Mouse (Mus musculus) intestine, postnatal 0 days (tissue): ENCODE measurements around the gene Foxb2. TPM values are rescaled to one million over a fixed set of nuclear protein-coding genes. Genes with fewer than 3 reads are reported as not detected.
"Not testable (repeated sequence)": the region's sequence is repeated elsewhere in the genome, so short reads cannot be mapped to it uniquely, and the experiment has no call there.

Source experiments
- ATAC-seq: fragments of 200-750 bp; cut with Nextera tagmentation; 2 replicates; pipeline ENCODE4 v1.8.0; 2017; ENCODE audit warnings: mild to moderate bottlenecking, moderate TSS enrichment, moderate library complexity
- H3K27ac ChIP-seq: fragments of 300-500 bp; sonication (generic); 2 replicates; pipeline ENCODE4 v1.5.1; 2014; ENCODE audit warnings: mild to moderate bottlenecking, low read depth, low read length, moderate library complexity
- H3K27me3 ChIP-seq: fragments of 300-500 bp; sonication (generic); replicated peaks from 2 replicates; pipeline ENCODE4 v1.6.1; 2014; ENCODE audit warnings: low read length, mixed read lengths; ENCODE audit not compliant: control insufficient read depth, insufficient read depth
- H3K36me3 ChIP-seq: fragments of 300-500 bp; sonication (generic); 2 replicates; pipeline ENCODE4 v1.6.1; 2014; ENCODE audit warnings: mild to moderate bottlenecking, moderate library complexity; ENCODE audit not compliant: control insufficient read depth, insufficient read depth
- H3K4me1 ChIP-seq: fragments of 300-500 bp; sonication (generic); replicated peaks from 2 replicates; pipeline ENCODE4 v1.6.1; 2014; ENCODE audit warnings: antibody characterized with exemption, low read length, mixed read lengths; ENCODE audit not compliant: control insufficient read depth, insufficient read depth
- H3K4me2 ChIP-seq: fragments of 300-500 bp; sonication (generic); replicated peaks from 2 replicates; pipeline ENCODE4 v1.6.1; 2014; ENCODE audit warnings: low read depth, mild to moderate bottlenecking, moderate library complexity
- H3K4me3 ChIP-seq: fragments of 300-500 bp; sonication (generic); 2 replicates; pipeline ENCODE4 v1.5.1; 2014; ENCODE audit warnings: low read depth, low read length
- H3K9ac ChIP-seq: fragments of 300-500 bp; sonication (generic); 2 replicates; pipeline ENCODE4 v1.6.1; 2014; ENCODE audit warnings: mild to moderate bottlenecking, low read depth, low read length
- H3K9me3 ChIP-seq: fragments of 300-500 bp; sonication (generic); 2 replicates; pipeline ENCODE4 v1.6.1; 2016; ENCODE audit warnings: mixed run types; ENCODE audit not compliant: control insufficient read depth
- CTCF ChIP-seq: sonication (generic); IDR thresholded peaks from 2 replicates; pipeline ENCODE4 v1.5.1; 2016; ENCODE audit warnings: low read depth, mild to moderate bottlenecking, control low read depth, antibody characterized with exemption, moderate library complexity
- WGBS: fragments of 180-500 bp; shearing (Covaris S2); extraction: QIAGEN DNeasy Blood & Tissue Kit; methylation state at CpG from one replicate; pipeline ENCODE4 v1.1.7; 2014; 5-methylcytosine and 5-hydroxymethylcytosine counted together
- polyA plus RNA-seq: library from polyadenylated mRNA; unstranded; fragments of >200 nt; fragmentation: Nextera tagmentation; extraction: Ambion mirVana; gene quantifications from 2 replicates; pipeline ENCODE4 v1.2.1, GENCODE M21; 2015

The Foxb2 gene
- polyA plus RNA-seq, 1 experiment from 2014 or later, result not detected

GRCm38 (mm10) chr19:16870501-16871191, 3.0 kb downstream of the Foxb2 start:
- H3K27me3 ChIP-seq, result peaks cover 87% of the 10 kb centered on the region
- no peaks in the 10 kb centered on the region for H3K36me3 ChIP-seq
- H3K27ac ChIP-seq, result no peak overlapping the region
- no peak for ATAC-seq
- no peak overlapping the region for H3K4me3 ChIP-seq
- no peak overlapping the region for H3K9ac ChIP-seq
- TF ChIP-seq CTCF, result no peak
- 3% methylated on average over 28 of the region's 28 CpGs for WGBS
- H3K4me1 ChIP-seq, result peaks cover 10% of the 10 kb centered on the region
- H3K9me3 ChIP-seq, result no peaks in the 10 kb centered on the region
- no peak overlapping the region for H3K4me2 ChIP-seq

- H3K9ac ChIP-seq, result no peak overlapping the region
- no peaks in the 10 kb centered on the region for H3K36me3 ChIP-seq
- no peak overlapping the region for H3K4me3 ChIP-seq
- WGBS, result 27% methylated on average over 5 of the region's 5 CpGs
- ATAC-seq, result no peak
- H3K9me3 ChIP-seq, result no peaks in the 10 kb centered on the region
- H3K4me2 ChIP-seq, result no peak overlapping the region
- TF ChIP-seq CTCF, result no peak
- peaks cover 10% of the 10 kb centered on the region for H3K4me1 ChIP-seq
- H3K27me3 ChIP-seq, result peaks cover 66% of the 10 kb centered on the region
- no peak overlapping the region for H3K27ac ChIP-seq
Measured at GRCm38 (mm10) chr19:16868534-16868933, 5.1 kb downstream of the Foxb2 start.

GRCm38 (mm10) chr19:16858646-16859045, 15.0 kb downstream of the Foxb2 start:
- Histone ChIP-seq H3K9me3 (no peaks in the 10 kb centered on the region), H3K9ac (no peak overlapping the region), H3K27ac (no peak overlapping the region), H3K4me3 (no peak overlapping the region), H3K36me3 (no peaks in the 10 kb centered on the region), H3K27me3 (no peaks in the 10 kb centered on the region), H3K4me1 (no peaks in the 10 kb centered on the region), H3K4me2 (no peak overlapping the region)
- ATAC-seq, result no peak
- no peak for TF ChIP-seq CTCF
- 57% methylated on average over 4 of the region's 4 CpGs for WGBS

DNA sequence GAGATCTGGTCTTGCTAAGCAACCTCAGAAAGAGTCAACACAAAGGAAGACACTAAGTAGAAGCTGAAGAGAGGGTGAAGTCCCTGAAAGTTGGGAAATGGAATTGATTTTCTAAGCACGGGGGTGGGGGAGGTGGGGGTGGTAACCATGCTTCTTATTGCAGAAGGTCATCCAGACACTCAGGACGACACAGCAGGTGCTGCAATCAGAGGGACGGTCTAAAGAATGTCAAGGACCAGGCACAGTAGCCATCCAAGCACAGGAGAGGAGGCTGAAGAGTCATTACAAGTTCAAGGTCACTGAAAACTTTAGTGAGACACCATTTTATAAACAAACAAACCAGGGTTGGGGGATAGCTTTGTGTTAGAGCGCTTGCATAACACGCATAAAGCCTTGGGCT, 16.9 kb downstream of the Foxb2 start:
- no peak overlapping the region for H3K4me3 ChIP-seq
- TF ChIP-seq CTCF, result no peak
- no peak overlapping the region for H3K9ac ChIP-seq
- no peaks in the 10 kb centered on the region for H3K4me1 ChIP-seq
- 65% methylated on average over 5 of the region's 5 CpGs for WGBS
- no peaks in the 10 kb centered on the region for H3K36me3 ChIP-seq
- H3K27ac ChIP-seq, result no peak overlapping the region
- ATAC-seq, result no peak
- no peaks in the 10 kb centered on the region for H3K27me3 ChIP-seq
- no peak overlapping the region for H3K4me2 ChIP-seq
- H3K9me3 ChIP-seq, result no peaks in the 10 kb centered on the region

GRCm38 (mm10) chr19:16844091-16844490, 29.5 kb downstream of the Foxb2 start:
- 92% methylated on average over 2 of the region's 2 CpGs for WGBS
- H3K4me2 ChIP-seq, H3K27me3 ChIP-seq, ATAC-seq, H3K27ac ChIP-seq, H3K4me3 ChIP-seq, H3K9ac ChIP-seq, H3K4me1 ChIP-seq, H3K36me3 ChIP-seq, H3K9me3 ChIP-seq: not testable (repeated sequence)

DNA sequence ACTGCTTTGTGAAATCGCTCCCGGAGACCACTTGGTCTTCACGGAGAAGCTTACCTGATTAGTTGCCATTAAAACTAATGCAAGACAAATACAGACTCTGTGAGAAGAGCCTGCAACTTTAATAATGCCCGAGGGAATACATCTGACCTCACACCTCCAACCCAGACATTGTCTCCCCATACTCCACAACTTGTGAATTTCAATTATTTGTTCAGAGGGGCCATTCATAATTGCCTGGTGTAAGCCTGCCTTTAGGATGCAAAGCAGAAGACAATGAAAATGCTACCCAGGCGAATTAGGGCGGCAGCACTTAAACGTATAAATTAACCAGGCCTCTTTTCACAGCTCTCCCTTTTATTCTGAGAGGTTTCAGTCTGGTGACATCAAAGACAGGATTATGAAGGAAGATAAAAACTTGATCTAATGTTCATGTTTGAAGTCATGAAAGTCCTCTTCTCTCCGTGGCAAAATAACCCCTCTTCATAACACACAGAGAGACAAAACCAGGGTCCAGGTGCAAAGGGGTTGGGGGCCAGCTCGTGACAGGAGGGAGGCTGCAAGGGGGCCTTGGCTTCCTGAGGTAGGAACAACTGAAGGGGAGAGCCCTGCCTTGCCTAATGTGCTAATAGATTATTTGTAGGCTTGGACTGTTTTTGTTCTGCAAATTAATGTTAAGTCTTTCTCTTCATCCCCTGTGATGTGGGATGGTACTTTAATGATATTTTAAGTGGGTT, 31.9 kb downstream of the Foxb2 start:
- Histone ChIP-seq H3K36me3 (no peaks in the 10 kb centered on the region), H3K27me3 (no peaks in the 10 kb centered on the region), H3K4me1 (no peaks in the 10 kb centered on the region), H3K27ac (no peak overlapping the region), H3K4me3 (no peak overlapping the region), H3K9me3 (no peaks in the 10 kb centered on the region), H3K4me2 (no peak overlapping the region), H3K9ac (no peak overlapping the region)
- 43% methylated on average over 9 of the region's 9 CpGs for WGBS
- no peak for ATAC-seq
- no peak for TF ChIP-seq CTCF
